Mouse (Mus musculus) lung, embryonic 15.5 days (tissue): ENCODE data around the gene Slc9a9. TPM values are rescaled to one million over a fixed set of nuclear protein-coding genes. Genes with fewer than 3 reads are reported as not detected.

Experiments used
- ATAC-seq: fragments of 200-750 bp; cut with Nextera tagmentation; 2 replicates; pipeline ENCODE4 v1.8.0; 2017; ENCODE audit warnings: moderate number of reproducible peaks, borderline replicate concordance; ENCODE audit not compliant: low FRiP score, low TSS enrichment; ENCODE audit errors: extremely low read depth
- H3K27ac ChIP-seq: fragments of 300-500 bp; sonication (generic); 2 replicates; pipeline ENCODE4 v1.5.1; 2015; ENCODE audit warnings: moderate library complexity, mild to moderate bottlenecking, inconsistent platforms
- H3K27me3 ChIP-seq: fragments of 300-500 bp; sonication (generic); 2 replicates; pipeline ENCODE4 v1.6.1; 2015; ENCODE audit warnings: inconsistent platforms
- H3K36me3 ChIP-seq: fragments of 300-500 bp; sonication (generic); 2 replicates; pipeline ENCODE4 v1.6.1; 2015; ENCODE audit warnings: inconsistent platforms
- H3K4me1 ChIP-seq: fragments of 300-500 bp; sonication (generic); 2 replicates; pipeline ENCODE4 v1.6.1; 2015; ENCODE audit warnings: inconsistent platforms
- H3K4me2 ChIP-seq: fragments of 300-500 bp; sonication (generic); 2 replicates; pipeline ENCODE4 v1.6.1; 2015; ENCODE audit warnings: inconsistent platforms, mild to moderate bottlenecking, moderate library complexity
- H3K4me3 ChIP-seq: fragments of 300-500 bp; sonication (generic); 2 replicates; pipeline ENCODE4 v1.5.1; 2015; ENCODE audit warnings: mild to moderate bottlenecking, inconsistent platforms
- H3K9ac ChIP-seq: fragments of 300-500 bp; sonication (generic); 2 replicates; pipeline ENCODE4 v1.6.1; 2015; ENCODE audit warnings: inconsistent platforms
- H3K9me3 ChIP-seq: fragments of 300-500 bp; sonication (generic); 2 replicates; pipeline ENCODE4 v1.6.1; 2016; ENCODE audit warnings: inconsistent platforms
- WGBS: fragments of 180-500 bp; shearing (Covaris S2); methylation state at CpG from one replicate; pipeline ENCODE4 v1.1.7; 2015; 5-methylcytosine and 5-hydroxymethylcytosine counted together
- microRNA-seq: library from miRNA; unstranded; fragments of <30 nt; microRNA quantifications from one replicate; pipeline ENCODE4, GENCODE M21; 2016
- polyA plus RNA-seq: library from polyadenylated mRNA; unstranded; fragments of >200 nt; fragmentation: Nextera tagmentation; extraction: Ambion mirVana; gene quantifications from 2 replicates; pipeline ENCODE4 v1.2.1, GENCODE M21; 2015

Slc9a9 gene
- polyA plus RNA-seq, 1 experiment from 2014 or later = 4.3 TPM

GRCm38 (mm10) chr9:95256680-95257316, 587.1 kb downstream of the Slc9a9 start:
- peak overlapping the region; percentile 17; the same call in 1 of the 2 replicates for H3K4me3 ChIP-seq
- no peak overlapping the region for H3K9ac ChIP-seq
- ATAC-seq = no peak
- H3K4me2 ChIP-seq = peak overlapping the region; percentile 41
- no peak overlapping the region for H3K27ac ChIP-seq
- H3K27me3 ChIP-seq = no peaks in the 10 kb centered on the region
- H3K4me1 ChIP-seq = peaks cover 8% of the 10 kb centered on the region; the same call in 1 of the 2 replicates
- H3K36me3 ChIP-seq = no peaks in the 10 kb centered on the region
- WGBS = 29% methylated on average over 21 of the region's 21 CpGs
- no peaks in the 10 kb centered on the region for H3K9me3 ChIP-seq

GRCm38 (mm10) chr9:95262851-95263250, 593.1 kb downstream of the Slc9a9 start:
- no peak overlapping the region for H3K9ac ChIP-seq
- no peak overlapping the region for H3K4me3 ChIP-seq
- no peaks in the 10 kb centered on the region for H3K4me1 ChIP-seq
- H3K27me3 ChIP-seq = no peaks in the 10 kb centered on the region
- WGBS = 46% methylated on average over 3 of the region's 3 CpGs
- no peaks in the 10 kb centered on the region for H3K36me3 ChIP-seq
- ATAC-seq = no peak
- H3K27ac ChIP-seq = no peak overlapping the region
- H3K9me3 ChIP-seq = no peaks in the 10 kb centered on the region
- H3K4me2 ChIP-seq = no peak overlapping the region

GRCm38 (mm10) chr9:95263867-95264509, 594.3 kb downstream of the Slc9a9 start:
- no peaks in the 10 kb centered on the region for H3K9me3 ChIP-seq
- no peak overlapping the region for H3K4me2 ChIP-seq
- no peaks in the 10 kb centered on the region for H3K27me3 ChIP-seq
- 71% methylated on average over 9 of the region's 9 CpGs for WGBS
- no peak overlapping the region for H3K27ac ChIP-seq
- H3K9ac ChIP-seq = no peak overlapping the region
- H3K36me3 ChIP-seq = no peaks in the 10 kb centered on the region
- ATAC-seq = no peak
- no peaks in the 10 kb centered on the region for H3K4me1 ChIP-seq
- H3K4me3 ChIP-seq = no peak overlapping the region

- no peaks in the 10 kb centered on the region for H3K4me1 ChIP-seq
- no peak overlapping the region for H3K4me3 ChIP-seq
- H3K4me2 ChIP-seq = no peak overlapping the region
- ATAC-seq = no peak
- no peak overlapping the region for H3K9ac ChIP-seq
- no peaks in the 10 kb centered on the region for H3K27me3 ChIP-seq
- H3K27ac ChIP-seq = no peak overlapping the region
- no peaks in the 10 kb centered on the region for H3K9me3 ChIP-seq
- H3K36me3 ChIP-seq = no peaks in the 10 kb centered on the region
- WGBS = 55% methylated on average over 2 of the region's 2 CpGs
Measured at GRCm38 (mm10) chr9:95266179-95266578, 596.5 kb downstream of the Slc9a9 start.

- no peak overlapping the region for H3K4me3 ChIP-seq
- ATAC-seq = no peak
- no peak overlapping the region for H3K4me2 ChIP-seq
- H3K9me3 ChIP-seq = no peaks in the 10 kb centered on the region
- WGBS = 73% methylated on average over 2 of the region's 2 CpGs
- no peaks in the 10 kb centered on the region for H3K4me1 ChIP-seq
- no peak overlapping the region for H3K27ac ChIP-seq
- H3K9ac ChIP-seq = no peak overlapping the region
- H3K27me3 ChIP-seq = no peaks in the 10 kb centered on the region
- H3K36me3 ChIP-seq = no peaks in the 10 kb centered on the region
Measured at GRCm38 (mm10) chr9:95266924-95267323, 597.2 kb downstream of the Slc9a9 start.

- peak; percentile 31; the same call in 1 of the 2 replicates for ATAC-seq
- peaks cover 4% of the 10 kb centered on the region for H3K4me1 ChIP-seq
- H3K36me3 ChIP-seq = no peaks in the 10 kb centered on the region
- WGBS = 35% methylated on average over 10 of the region's 10 CpGs
- no peaks in the 10 kb centered on the region for H3K9me3 ChIP-seq
- H3K4me3 ChIP-seq = no peak overlapping the region
- no peak overlapping the region for H3K4me2 ChIP-seq
- H3K27me3 ChIP-seq = no peaks in the 10 kb centered on the region
- H3K27ac ChIP-seq = no peak overlapping the region
- H3K9ac ChIP-seq = no peak overlapping the region
Measured at GRCm38 (mm10) chr9:95279590-95280344, 610.1 kb downstream of the Slc9a9 start.

Small RNA genes within 50 kb of the gene (microRNA-seq; reads per million reads assigned to microRNA genes)
- not detected for gene Mir7656

Other genes starting within 250 kb of the Slc9a9 start
- gene 1190002N15Rik, start 131.8 kb upstream of the Slc9a9 start, polyA plus RNA-seq = 26.0 and 29.0 TPM in 2 replicates